Mouse (Mus musculus) myocyte (in vitro differentiated cells): ENCODE data around the gene Fbxl18.

Source experiments
- CEBPB ChIP-seq: IDR thresholded peaks from 2 replicates; pipeline ENCODE4 v1.6.1; 2011; ENCODE audit warnings: mild to moderate bottlenecking, moderate library complexity; ENCODE audit not compliant: poor library complexity, insufficient read depth, severe bottlenecking
- E2F4 ChIP-seq: IDR thresholded peaks from one replicate; pipeline ENCODE4 v1.6.1; 2011; ENCODE audit warnings: mild to moderate bottlenecking, control low read depth, moderate library complexity; ENCODE audit not compliant: insufficient read depth
- MAX ChIP-seq: IDR thresholded peaks from one replicate; pipeline ENCODE4 v1.6.1; 2011; ENCODE audit warnings: low read depth, mild to moderate bottlenecking, control low read depth
- MYOD1 ChIP-seq, 3 experiments: IDR thresholded peaks; one replicate each; pipeline ENCODE4 v1.6.1; 2011; ENCODE audit warnings: control low read depth in 2 of 3, low read depth in 2 of 3, mild to moderate bottlenecking in 2 of 3, moderate library complexity in 1 of 3; ENCODE audit not compliant: insufficient read length in 2 of 3, control insufficient read depth in 1 of 3
- MYOG ChIP-seq, 3 experiments: IDR thresholded peaks; one replicate each; pipeline ENCODE4 v1.6.1; 2011; ENCODE audit warnings: control low read depth in 2 of 3, low read depth in 2 of 3, mild to moderate bottlenecking in 2 of 3; ENCODE audit not compliant: insufficient read length in 2 of 3, control insufficient read depth in 1 of 3, insufficient read depth in 1 of 3
- POLR2A ChIP-seq: IDR thresholded peaks from one replicate; pipeline ENCODE4 v1.6.1; 2011; ENCODE audit warnings: low read depth, mild to moderate bottlenecking, control low read depth, moderate library complexity; ENCODE audit not compliant: insufficient read length
- POLR2AphosphoS2 ChIP-seq: IDR thresholded peaks from one replicate; pipeline ENCODE4 v1.6.1; 2011; ENCODE audit warnings: low read depth, control low read depth; ENCODE audit not compliant: insufficient read length
- REST ChIP-seq: IDR thresholded peaks from one replicate; pipeline ENCODE4 v1.6.1; 2011; ENCODE audit warnings: mild to moderate bottlenecking, control low read depth, moderate library complexity; ENCODE audit not compliant: insufficient read depth, insufficient read length
- SRF ChIP-seq: IDR thresholded peaks from one replicate; pipeline ENCODE4 v1.6.1; 2011; ENCODE audit warnings: low read depth; ENCODE audit not compliant: control insufficient read depth, insufficient read length
- TCF12 ChIP-seq: IDR thresholded peaks from one replicate; pipeline ENCODE4 v1.6.1; 2011; ENCODE audit warnings: mild to moderate bottlenecking, control low read depth; ENCODE audit not compliant: poor library complexity, insufficient read depth, severe bottlenecking
- USF1 ChIP-seq: IDR thresholded peaks from one replicate; pipeline ENCODE4 v1.6.1; 2011; ENCODE audit warnings: low read depth, mild to moderate bottlenecking, control low read depth, moderate library complexity

DNA sequence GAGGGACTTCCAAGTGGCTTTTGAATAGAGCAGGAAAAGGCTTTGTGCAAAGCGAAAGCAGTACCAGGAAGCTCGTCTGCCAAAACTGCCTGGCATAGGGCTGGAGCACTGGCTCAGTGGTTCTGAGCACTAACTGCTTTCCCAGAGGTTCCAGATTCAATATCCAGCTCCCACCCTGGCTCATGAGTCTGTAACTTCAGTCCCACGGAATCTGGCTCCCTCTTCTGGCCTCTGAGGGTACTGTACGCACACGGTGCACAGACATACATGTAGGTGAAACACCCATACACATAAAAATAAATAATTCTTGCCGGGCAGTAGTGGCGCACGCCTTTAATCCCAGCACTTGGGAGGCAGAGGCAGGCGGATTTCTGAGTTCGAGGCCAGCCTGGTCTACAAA, 40.3 kb downstream of the Fbxl18 start:
- TF ChIP-seq MYOD1 (IDR thresholded peaks at IDR 0.05; ENCODE audit: control insufficient read depth in 1 of 3, insufficient read length in 2 of 3, low read depth in 2 of 3) (no peak), POLR2A (no peak), CEBPB (no peak), POLR2AphosphoS2 (no peak), SRF (no peak), USF1 (no peak), REST (no peak), MYOG (IDR thresholded peaks at IDR 0.05; ENCODE audit: control insufficient read depth in 1 of 3, insufficient read depth in 1 of 3, insufficient read length in 2 of 3, low read depth in 2 of 3) (no peak), MAX (no peak), E2F4 (no peak), TCF12 (no peak)
